Mouse (Mus musculus) left cerebral cortex, postnatal 4 days (tissue): ENCODE measurements around the gene Pmm2. TPM values are rescaled to one million over a fixed set of nuclear protein-coding genes. Genes with fewer than 3 reads are reported as not detected.
A peak's percentile ranks its signal among the peaks of the same experiment; 100 is the strongest.

Experiments
- DNase-seq: peaks from one replicate; pipeline ENCODE4 v3.0.0-alpha.2; 2022
- intact Hi-C: fragments of 180-260 bp; cut with DNase I; formaldehyde crosslinking; loops from one replicate; pipeline ENCODE4 v1.15.1; 2025
- total RNA-seq, 2 experiments: library from RNA; stranded (reverse); gene quantifications; 2 replicates each; pipeline ENCODE4 v1.2.3; 2021

Gene Pmm2
- total RNA-seq = 10 to 100 TPM; 41.4 to 42.9 TPM

DNA sequence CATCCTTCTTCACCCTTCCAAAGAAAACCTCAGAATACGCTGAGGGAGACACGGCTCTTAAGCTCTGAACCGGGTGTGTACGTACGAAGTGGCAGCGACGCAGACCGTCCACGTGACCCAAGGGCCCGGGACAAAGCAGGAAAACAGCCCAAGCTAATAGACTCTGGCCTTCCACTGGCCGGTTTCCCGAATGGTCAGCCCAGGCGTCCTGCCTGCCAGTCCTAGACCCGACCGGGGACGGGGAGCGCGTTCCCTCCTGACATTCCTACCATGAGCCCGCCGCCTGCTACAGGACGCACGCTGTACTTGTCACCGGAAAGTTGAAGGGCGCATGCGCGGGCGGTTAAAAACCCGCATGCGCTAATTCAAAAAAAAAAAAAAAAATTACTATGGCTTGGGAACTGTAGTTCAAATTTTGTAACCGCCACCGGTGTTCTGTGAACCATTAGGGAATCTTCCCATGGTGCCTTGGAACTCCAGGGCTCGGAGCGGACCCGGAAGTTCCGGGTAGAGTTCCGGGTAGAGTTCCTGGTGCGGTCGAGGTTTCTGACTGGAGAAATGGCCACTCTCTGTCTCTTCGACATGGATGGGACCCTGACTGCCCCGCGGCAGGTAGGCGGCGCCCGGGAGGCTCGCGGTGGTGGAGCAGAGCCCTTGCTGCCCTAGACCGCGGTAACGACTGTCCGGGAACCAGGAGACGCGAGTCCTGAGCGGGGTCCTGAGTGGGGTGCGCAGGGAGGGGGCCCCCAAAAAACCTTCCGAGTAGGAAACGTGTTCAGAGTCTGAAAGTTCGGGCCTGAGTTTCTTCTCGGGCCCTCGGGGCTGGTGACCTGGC is at the start of gene Pmm2, which contains the start of gene Tmem186:
TSS of gene Pmm2 (plus strand) at position 458 of the 835 bp plus-strand sequence.
TSS of gene Tmem186 (minus strand) at position 496 of the 835 bp plus-strand sequence.
- peak; percentile 86 for DNase-seq
- intact Hi-C loops = loop anchor here (10.0 kb wide), 1 partner anchor 143 kb away; no protein-coding TSS in a partner anchor

- no peak for DNase-seq
- intact Hi-C loops = no loop called here
These were observed 42.1 kb upstream of the Pmm2 start for GRCm38 (mm10) chr16:8595411-8595810.

DNA sequence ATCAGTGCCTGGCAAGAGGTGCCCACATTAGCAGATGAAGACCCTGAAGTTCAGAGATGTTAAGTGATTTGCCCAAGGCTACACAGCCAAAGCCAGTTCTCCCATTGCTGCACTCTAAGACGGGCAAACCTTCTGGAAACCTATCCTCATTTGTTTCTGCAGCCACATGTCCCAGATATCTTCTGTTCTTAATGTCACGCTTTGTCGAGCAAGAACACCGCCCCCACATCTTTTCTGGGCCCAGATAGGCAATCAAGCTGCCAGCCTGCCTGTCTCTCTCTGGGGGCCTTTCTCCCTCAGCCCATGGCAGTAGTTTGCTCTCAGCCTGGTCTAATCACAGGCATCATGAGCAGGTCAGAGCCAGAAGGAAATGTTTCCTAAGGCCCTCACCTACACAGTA is 41.1 kb upstream of the Pmm2 start:
- no peak for DNase-seq
- intact Hi-C loops = no loop called here

- intact Hi-C loops = no loop called here
These were observed 40.0 kb upstream of the Pmm2 start for GRCm38 (mm10) chr16:8597516-8597915.

DNA sequence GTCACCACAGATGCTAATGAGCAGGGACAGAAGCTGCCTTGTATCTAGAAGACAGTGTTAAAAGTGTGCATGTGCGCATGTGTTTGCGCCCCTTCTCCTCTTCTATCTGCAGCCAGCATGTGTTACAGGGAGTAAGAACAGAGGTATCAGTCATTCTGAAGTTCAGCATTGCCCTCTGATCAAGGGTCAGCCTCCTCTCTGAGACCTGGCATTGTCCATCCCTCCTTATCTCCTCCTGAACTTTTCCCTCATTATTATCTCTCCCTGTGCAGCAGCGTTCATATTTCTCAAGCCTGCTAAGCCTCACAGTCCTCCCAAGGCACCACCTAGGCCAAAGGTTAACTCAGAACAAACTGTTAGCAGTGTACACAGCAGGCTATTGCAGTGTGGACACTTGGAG is 33.7 kb upstream of the Pmm2 start:
- intact Hi-C loops = no loop called here
- no peak for DNase-seq

More at GRCm38 (mm10) chr16:8597516-8597915, 40.0 kb upstream of the Pmm2 start:
- no peak for DNase-seq

GRCm38 (mm10) chr16:8610397-8610796 is 27.1 kb upstream of the Pmm2 start:
- no peak for DNase-seq
- intact Hi-C loops = no loop called here

- DNase-seq = no peak
- intact Hi-C loops = no loop called here
These were observed 25.1 kb upstream of the Pmm2 start for GRCm38 (mm10) chr16:8612214-8613005.

DNA sequence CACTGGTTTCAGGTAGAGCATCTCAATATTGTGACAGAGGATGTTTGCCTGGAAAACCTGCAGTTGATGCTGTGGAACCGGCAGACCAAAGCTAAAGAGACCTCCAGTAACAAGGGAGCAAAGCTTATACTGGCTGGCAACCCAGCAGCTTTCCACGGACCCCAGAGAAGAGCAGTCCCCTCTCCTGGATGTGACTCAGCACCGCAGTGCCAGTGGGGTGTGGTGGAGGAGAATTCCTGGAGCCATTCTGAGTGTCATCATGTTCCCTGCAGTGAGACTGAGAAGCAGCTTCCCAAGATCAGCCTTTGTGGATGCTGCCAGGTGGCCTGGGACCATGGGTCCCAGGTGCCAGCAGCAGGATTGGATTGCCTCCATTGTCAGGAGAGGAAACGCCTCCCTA is 24.4 kb upstream of the Pmm2 start:
- peak; percentile 6 for DNase-seq
- intact Hi-C loops = no loop called here

DNA sequence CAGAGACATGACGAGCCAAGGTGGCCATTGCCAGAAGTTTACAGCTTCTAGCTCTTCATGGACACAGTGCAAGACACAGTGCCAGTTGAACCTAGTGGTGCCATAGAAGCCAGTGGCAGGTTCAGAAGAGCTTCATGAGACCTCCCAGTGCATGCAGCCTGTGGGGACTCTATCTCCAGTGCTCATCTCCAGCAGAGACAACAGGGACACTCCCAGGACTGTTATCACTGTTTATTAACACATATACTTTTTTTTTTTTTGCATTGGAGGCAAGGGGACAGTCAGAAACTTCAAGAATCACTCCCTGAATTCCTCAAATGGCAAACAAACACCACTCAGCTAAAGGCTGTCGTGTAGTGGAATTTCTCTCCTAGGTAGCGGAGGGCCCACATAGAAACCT is 24.0 kb upstream of the Pmm2 start:
- intact Hi-C loops = no loop called here
- DNase-seq = no peak

DNA sequence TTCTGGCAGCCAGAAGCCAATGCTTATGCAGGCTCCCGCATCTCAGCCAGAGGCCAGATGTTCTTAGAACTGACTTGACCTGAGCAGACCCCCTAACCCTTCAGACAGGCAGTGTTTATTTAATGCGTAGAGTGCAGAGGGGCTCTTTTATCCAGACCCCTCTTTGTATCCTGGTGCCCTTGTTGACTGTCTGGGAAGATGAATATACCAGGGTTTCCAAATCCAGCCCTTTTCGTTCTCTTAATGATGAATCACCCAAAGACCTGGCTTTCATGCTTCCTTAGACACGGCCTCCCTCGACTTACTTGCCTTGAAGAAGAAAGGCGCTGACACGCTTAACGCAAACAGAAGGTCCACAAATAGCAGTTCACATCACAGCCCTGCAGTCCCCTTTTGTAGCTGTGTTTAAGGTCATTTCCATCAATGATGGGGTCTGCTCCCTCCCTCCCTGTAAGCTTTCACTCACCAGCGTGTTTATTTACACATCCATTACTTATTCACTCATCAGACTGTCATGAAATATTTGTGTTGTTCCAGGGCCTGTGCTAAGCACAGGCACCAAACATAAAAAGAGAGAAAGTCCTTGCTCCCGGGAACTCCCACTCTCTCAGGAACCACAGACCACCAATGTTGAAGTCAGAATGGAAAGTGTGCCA is 17.7 kb upstream of the Pmm2 start:
- intact Hi-C loops = no loop called here

DNA sequence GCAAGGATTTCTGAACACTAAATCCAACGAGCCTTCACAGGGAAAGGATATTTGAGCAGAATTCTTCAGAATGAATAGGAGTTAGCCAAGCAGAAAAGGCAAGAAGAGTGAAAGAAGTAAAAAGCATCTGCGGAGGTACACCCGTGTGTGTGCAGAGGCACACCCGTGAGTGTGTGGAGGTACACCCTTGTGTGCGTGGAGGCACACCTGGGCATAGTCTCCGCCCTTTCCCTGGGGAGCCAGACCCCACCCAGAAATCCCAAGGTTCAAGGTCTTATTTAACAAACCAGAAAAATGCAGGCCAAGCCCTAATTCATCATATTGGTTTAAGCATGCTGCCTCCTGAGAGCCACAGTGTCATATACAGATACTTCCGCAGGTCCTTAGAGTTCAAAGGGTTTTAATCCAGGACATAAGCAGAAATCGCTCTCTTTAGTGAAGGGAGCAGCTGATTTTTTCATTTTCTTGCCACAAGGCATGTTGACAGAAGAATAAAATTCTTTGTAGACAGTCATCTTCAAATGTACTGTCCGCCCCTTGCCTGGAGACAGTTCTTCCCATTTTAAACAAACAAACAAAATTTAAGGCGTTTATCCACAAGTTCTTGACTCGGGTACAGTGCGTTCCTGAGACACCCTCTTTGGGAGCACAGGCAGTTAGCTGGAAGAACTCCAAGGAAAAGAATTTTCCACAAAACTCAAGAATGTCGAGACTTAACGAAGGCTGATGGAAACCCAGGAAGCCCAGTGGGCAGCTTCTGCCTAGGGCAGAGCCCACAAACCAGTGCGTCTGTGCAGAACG is 17.0 kb upstream of the Pmm2 start:
- intact Hi-C loops = no loop called here
- DNase-seq = no peak

More for the DNA sequence above, 17.7 kb upstream of the Pmm2 start:
- DNase-seq = no peak

- no peak for DNase-seq
- intact Hi-C loops = loop anchor here (10.0 kb wide), 1 partner anchor 136 kb away; no protein-coding TSS in a partner anchor
These were observed 7.1 kb upstream of the Pmm2 start for GRCm38 (mm10) chr16:8630419-8630818.

GRCm38 (mm10) chr16:8631428-8631827 is 6.0 kb upstream of the Pmm2 start:
- DNase-seq = no peak
- intact Hi-C loops = loop anchor here (10.0 kb wide), 1 partner anchor 137 kb away; no protein-coding TSS in a partner anchor

GRCm38 (mm10) chr16:8636867-8637216 is 632 bp upstream of the Pmm2 start:
- intact Hi-C loops = loop anchor here (10.0 kb wide), 1 partner anchor 142 kb away; no protein-coding TSS in a partner anchor
- DNase-seq = no peak

DNA sequence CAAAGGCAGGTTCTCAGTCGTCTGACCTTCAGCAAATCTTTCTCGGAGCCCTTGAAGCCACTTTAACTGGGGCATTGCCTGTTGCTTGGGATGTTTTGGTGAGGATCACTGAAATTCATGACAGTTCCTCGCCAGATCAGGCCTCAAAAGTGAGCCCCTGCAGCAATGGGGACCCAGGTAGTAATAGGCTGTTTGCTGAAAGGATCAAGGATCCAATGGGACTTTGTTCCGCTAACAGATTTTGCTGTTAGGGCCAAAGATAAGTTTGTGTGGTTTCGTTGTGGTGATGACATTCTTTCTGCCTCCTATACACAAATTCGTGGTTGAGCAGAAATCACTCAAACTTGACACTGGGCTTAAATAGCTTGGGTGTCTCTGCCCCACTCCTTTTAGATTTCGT is 657 bp downstream of the Pmm2 start:
- intact Hi-C loops = loop anchor here (10.0 kb wide), 1 partner anchor 143 kb away; no protein-coding TSS in a partner anchor
- DNase-seq = no peak

DNA sequence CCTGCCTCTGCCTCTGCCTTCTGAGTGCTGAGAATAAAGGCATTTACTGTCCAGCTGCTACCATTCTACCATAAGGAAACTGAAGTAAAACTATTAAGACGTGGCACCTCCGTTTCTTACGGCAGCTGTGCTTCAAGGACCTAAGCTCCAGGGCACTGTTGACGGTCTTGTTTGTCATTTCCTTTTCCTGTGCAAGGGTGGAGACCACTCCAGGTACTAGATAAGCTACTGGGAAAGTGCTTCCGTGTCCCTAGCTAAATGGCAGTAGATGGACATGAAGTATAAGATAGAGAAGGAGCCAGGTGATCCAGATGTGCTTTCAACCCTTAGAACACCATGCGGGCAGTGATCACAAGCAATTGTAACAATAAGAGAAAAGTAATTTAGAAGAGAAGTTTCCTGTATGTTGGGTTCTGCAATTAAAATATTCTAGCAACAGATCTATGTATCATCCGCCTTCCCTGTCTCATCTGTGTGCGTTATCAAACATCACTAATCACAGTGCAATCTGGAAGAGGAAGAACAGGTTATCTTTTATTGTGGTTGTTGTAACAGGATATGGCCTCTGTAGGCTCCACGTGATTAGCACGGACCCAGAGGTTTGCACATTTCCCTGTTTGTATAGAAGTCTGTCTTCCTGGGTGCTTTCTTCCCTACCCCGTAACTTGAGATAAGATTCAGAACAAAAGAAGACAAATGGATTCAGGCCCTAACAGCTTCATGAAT is 2.2 kb downstream of the Pmm2 start:
- DNase-seq = no peak
- intact Hi-C loops = loop anchor here (10.0 kb wide), 2 partner anchors 145 to 225 kb away; no protein-coding TSS in a partner anchor

DNA sequence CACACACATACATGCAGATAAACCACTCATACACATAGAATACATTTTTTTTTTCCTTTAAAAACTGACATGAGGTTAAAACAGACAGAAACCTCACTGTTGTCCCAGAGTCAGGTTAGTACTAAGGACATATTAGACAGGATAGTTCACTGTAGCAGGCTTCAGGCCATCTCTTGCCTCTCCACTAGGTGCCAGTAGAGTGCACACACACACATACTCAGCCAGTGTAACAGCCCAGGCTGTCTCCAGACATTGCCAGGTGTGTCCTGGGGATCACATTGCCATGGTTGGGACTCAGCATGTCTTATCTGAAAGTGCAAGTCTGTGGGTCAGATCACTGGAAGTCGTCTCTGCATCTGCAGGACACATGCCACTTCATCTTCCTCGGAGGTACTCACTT is 6.4 kb downstream of the Pmm2 start:
- no peak for DNase-seq
- intact Hi-C loops = loop anchor here (10.0 kb wide), 1 partner anchor 229 kb away; no protein-coding TSS in a partner anchor

- DNase-seq = no peak
- intact Hi-C loops = loop anchor here (10.0 kb wide), 1 partner anchor 231 kb away; no protein-coding TSS in a partner anchor
These were observed 8.1 kb downstream of the Pmm2 start for GRCm38 (mm10) chr16:8645546-8645945.

DNA sequence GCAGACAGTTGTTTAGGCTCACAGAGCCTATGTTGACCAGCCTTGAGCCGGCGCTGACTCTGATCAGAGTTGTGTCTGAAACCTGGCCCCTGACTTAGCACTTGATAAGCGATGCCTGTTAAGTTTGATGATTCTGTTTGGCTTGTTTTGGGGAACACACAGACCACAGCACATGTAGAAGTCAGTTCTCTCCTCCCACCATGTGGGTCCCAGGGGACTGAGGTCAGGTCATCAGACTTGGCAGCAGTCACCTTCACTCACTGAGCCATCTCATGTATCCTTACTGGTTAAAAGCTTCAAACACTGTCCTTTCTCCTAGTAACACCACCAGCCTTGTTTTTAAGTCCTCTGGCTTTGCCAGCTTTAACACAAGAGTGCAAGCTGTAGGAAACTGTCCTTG is 12.5 kb downstream of the Pmm2 start:
- intact Hi-C loops = no loop called here
- DNase-seq = no peak
